Mouse (Mus musculus) embryo, embryonic 10.5 days (tissue): ENCODE data around the gene Fos.

ENCODE experiments used
- DNase-seq: peaks from one replicate; pipeline ENCODE4 v3.0.0-alpha.2; 2015; ENCODE audit warnings: low spot score

Gene Fos

GRCm38 (mm10) chr12:85461913-85462663, 11.6 kb upstream of the Fos start:
- no peak for DNase-seq

GRCm38 (mm10) chr12:85462802-85463201, 10.9 kb upstream of the Fos start:
- no peak for DNase-seq

GRCm38 (mm10) chr12:85464431-85464830, 9.3 kb upstream of the Fos start:
- no peak for DNase-seq

GRCm38 (mm10) chr12:85464902-85465301, 8.8 kb upstream of the Fos start:
- DNase-seq: no peak

GRCm38 (mm10) chr12:85467854-85468253, 5.8 kb upstream of the Fos start:
- no peak for DNase-seq

- DNase-seq: no peak
Measured at GRCm38 (mm10) chr12:85468666-85469065, 5.0 kb upstream of the Fos start.

GRCm38 (mm10) chr12:85471920-85472655, 1.6 kb upstream of the Fos start:
- peak; percentile 83 for DNase-seq

GRCm38 (mm10) chr12:85472656-85473410, 857 bp upstream of the Fos start:
- DNase-seq: peak; percentile 64

- peak; percentile 61 for DNase-seq
Measured at GRCm38 (mm10) chr12:85474298-85475231, 875 bp downstream of the Fos start.

- no peak for DNase-seq
Measured at GRCm38 (mm10) chr12:85475232-85475919, 1.7 kb downstream of the Fos start.

- DNase-seq: no peak
Measured at GRCm38 (mm10) chr12:85475920-85476828, 2.5 kb downstream of the Fos start.

- DNase-seq: no peak
Measured at GRCm38 (mm10) chr12:85477219-85477618, 3.5 kb downstream of the Fos start.

- DNase-seq: no peak
Measured at GRCm38 (mm10) chr12:85477804-85478203, 4.1 kb downstream of the Fos start.

- no peak for DNase-seq
Measured at GRCm38 (mm10) chr12:85478696-85479095, 5.0 kb downstream of the Fos start.

GRCm38 (mm10) chr12:85479190-85479589, 5.5 kb downstream of the Fos start:
- no peak for DNase-seq

GRCm38 (mm10) chr12:85483155-85483554, 9.5 kb downstream of the Fos start:
- DNase-seq: no peak

- DNase-seq: no peak
Measured at GRCm38 (mm10) chr12:85484655-85485054, 11.0 kb downstream of the Fos start.

GRCm38 (mm10) chr12:85485890-85486765, 12.4 kb downstream of the Fos start:
- peak; percentile 96 for DNase-seq

GRCm38 (mm10) chr12:85486766-85487069, 13.0 kb downstream of the Fos start:
- peak; percentile 61 for DNase-seq
